Mouse (Mus musculus): ENCODE measurements around the gene Snapc4. TPM values are rescaled to one million over a fixed set of nuclear protein-coding genes. Genes with fewer than 3 reads are reported as not detected.
"Not testable (repeated sequence)": the region's sequence is repeated elsewhere in the genome, so short reads cannot be mapped to it uniquely, and the experiment has no call there.

The Snapc4 gene
- polyA plus RNA-seq, 1 experiment from 2014 or later, result 29.3 TPM

DNA sequence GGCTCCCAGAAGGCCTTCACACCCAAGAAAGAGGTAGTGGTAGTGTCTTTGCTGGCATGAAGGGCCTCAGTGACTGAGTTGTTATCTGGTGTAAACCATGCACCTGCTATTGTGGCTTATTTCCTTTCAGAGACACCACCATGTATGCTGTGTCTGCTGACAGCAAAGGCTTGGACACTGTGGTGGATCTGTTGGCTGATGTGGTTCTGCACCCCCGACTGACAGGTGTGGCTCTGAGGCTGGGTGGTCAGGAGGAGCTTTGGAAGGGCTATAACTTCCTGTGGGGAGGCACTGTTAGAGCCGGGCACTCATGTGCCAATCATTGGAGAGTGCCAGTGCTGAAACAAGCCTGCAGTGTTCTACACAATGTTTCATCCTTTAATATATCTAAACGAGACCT lies 10.5 kb upstream of the Snapc4 start:
- H3K9ac ChIP-seq (ENCODE audit: low read depth, low read length), result no peak overlapping the region
- peaks cover 76% of the 10 kb centered on the region for H3K36me3 ChIP-seq (ENCODE audit: control insufficient read depth, insufficient read depth, low read length)
- no peak overlapping the region for H3K4me2 ChIP-seq (replicated peaks; ENCODE audit: low read depth, low read length)
- no peak for ATAC-seq (ENCODE audit: low FRiP score, low TSS enrichment)
- WGBS, result 87% methylated on average over 3 of the region's 3 CpGs
- H3K4me3 ChIP-seq (ENCODE audit: low read length), result no peak overlapping the region
- no peaks in the 10 kb centered on the region for H3K9me3 ChIP-seq (ENCODE audit: control insufficient read depth, low read length)
- H3K27me3 ChIP-seq (ENCODE audit: control insufficient read depth, insufficient read depth, low read length), result no peaks in the 10 kb centered on the region
- no peak overlapping the region for H3K27ac ChIP-seq (ENCODE audit: low read depth, low read length)
- peaks cover 12% of the 10 kb centered on the region for H3K4me1 ChIP-seq (ENCODE audit: control insufficient read depth, insufficient read depth, low read length)

DNA sequence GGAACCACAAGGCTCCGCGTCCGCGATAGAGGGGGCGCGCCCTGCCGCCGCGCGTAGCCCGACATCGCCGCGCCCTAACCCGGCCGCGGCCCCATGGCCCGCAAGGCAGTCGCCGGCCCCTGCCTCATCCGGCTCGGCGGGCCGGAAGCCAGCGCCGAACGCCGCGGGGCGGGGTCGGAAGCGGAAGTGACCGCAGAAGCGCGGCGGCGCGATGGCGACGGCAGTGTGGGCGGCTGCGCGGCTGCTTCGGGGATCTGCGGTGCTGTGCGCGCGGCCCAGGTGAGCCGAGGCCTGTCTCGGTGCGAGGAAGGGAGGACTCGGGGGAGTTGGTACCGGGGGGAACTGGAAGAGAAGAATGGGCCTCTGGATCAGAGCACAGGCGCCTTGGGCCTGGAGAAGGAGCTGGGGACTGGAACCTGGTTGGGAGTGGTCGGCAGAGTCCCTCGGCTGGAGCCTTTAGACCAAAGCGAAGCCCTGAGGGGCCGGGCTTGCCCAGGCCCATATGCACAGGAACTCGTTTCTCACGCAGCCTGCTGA lies 8.8 kb upstream of the Snapc4 start, which contains the start of the genes Entr1 and Pmpca:
Gene Entr1, minus strand, starts transcription at position 163 of the 537 bp plus-strand sequence.
Gene Pmpca, plus strand, starts transcription at position 186 of the 537 bp plus-strand sequence.
- Histone ChIP-seq H3K9me3 (ENCODE audit: control insufficient read depth, low read length) (no peaks in the 10 kb centered on the region), H3K9ac (ENCODE audit: low read depth, low read length) (peak within 1 kb of the TSS; percentile 94), H3K36me3 (ENCODE audit: control insufficient read depth, insufficient read depth, low read length) (peaks cover 76% of the 10 kb centered on the region), H3K4me2 (replicated peaks; ENCODE audit: low read depth, low read length) (peak within 1 kb of the TSS; percentile 96), H3K27me3 (ENCODE audit: control insufficient read depth, insufficient read depth, low read length) (no peaks in the 10 kb centered on the region), H3K27ac (ENCODE audit: low read depth, low read length) (peak within 1 kb of the TSS; percentile 56; the same call in 1 of the 2 replicates), H3K4me3 (ENCODE audit: low read length) (peak within 1 kb of the TSS; percentile 98), H3K4me1 (ENCODE audit: control insufficient read depth, insufficient read depth, low read length) (peaks cover 12% of the 10 kb centered on the region)
- WGBS, result under 1% methylated on average over 55 of the region's 60 CpGs
- ATAC-seq (ENCODE audit: low FRiP score, low TSS enrichment), result peak; percentile 91

DNA sequence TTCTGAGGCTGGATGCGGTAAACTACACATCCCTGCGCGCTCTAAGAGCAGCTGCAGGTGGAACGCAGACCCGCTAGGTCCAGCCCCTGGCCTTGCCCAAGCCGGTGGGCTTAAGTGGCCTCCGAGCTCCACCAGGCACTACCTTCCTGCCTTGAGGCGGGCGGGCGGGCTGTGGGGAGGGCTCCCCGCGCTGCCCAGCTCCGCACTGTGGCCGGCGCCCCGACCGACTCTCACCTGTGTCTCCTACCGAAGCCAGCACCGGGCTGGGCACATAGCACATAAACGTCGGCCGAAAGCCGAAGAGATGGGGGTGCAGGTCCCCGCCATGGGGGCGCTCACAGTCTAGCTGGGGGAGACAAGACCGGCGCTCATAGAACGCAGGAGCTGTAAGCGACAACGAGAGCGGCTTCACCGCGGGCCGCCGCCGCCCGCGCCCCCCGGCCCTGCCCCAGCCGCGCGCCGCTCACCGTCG lies 8.3 kb upstream of the Snapc4 start:
- H3K4me3 ChIP-seq (ENCODE audit: low read length), result peak overlapping the region; percentile 98
- no peaks in the 10 kb centered on the region for H3K9me3 ChIP-seq (ENCODE audit: control insufficient read depth, low read length)
- ATAC-seq (ENCODE audit: low FRiP score, low TSS enrichment), result no peak; the same call in none of the 2 replicates
- under 1% methylated on average over 42 of the region's 45 CpGs for WGBS
- peaks cover 12% of the 10 kb centered on the region for H3K4me1 ChIP-seq (ENCODE audit: control insufficient read depth, insufficient read depth, low read length)
- H3K4me2 ChIP-seq (replicated peaks; ENCODE audit: low read depth, low read length), result peak overlapping the region; percentile 96
- H3K27ac ChIP-seq (ENCODE audit: low read depth, low read length), result no peak overlapping the region
- H3K9ac ChIP-seq (ENCODE audit: low read depth, low read length), result peak overlapping the region; percentile 94
- peaks cover 76% of the 10 kb centered on the region for H3K36me3 ChIP-seq (ENCODE audit: control insufficient read depth, insufficient read depth, low read length)
- no peaks in the 10 kb centered on the region for H3K27me3 ChIP-seq (ENCODE audit: control insufficient read depth, insufficient read depth, low read length)

DNA sequence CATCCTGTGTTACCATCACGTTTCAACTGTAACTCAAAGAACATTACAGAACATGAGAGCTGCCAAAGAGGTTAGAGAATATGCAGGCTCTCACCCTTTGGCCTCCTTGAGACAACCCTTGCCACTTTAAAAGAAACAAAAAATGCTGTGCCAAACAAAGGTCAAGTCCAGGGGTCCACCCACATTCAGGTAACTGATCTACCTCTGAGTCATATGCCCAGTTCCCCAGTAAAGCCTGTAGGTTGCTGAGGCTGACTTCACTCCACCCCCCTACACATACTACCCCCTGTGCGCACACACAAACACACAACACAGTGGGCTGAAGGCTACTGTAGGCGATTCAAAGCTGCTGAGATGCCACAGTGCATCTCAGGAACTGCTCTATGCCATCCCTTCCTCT lies 7.3 kb upstream of the Snapc4 start:
- Histone ChIP-seq H3K4me3 (ENCODE audit: low read length) (no peak overlapping the region; the same call in 1 of the 2 replicates), H3K4me2 (replicated peaks; ENCODE audit: low read depth, low read length) (peak overlapping the region; percentile 96), H3K27me3 (ENCODE audit: control insufficient read depth, insufficient read depth, low read length) (no peaks in the 10 kb centered on the region), H3K9me3 (ENCODE audit: control insufficient read depth, low read length) (no peaks in the 10 kb centered on the region), H3K4me1 (ENCODE audit: control insufficient read depth, insufficient read depth, low read length) (peaks cover 12% of the 10 kb centered on the region), H3K27ac (ENCODE audit: low read depth, low read length) (no peak overlapping the region), H3K9ac (ENCODE audit: low read depth, low read length) (no peak overlapping the region; the same call in 1 of the 2 replicates), H3K36me3 (ENCODE audit: control insufficient read depth, insufficient read depth, low read length) (peaks cover 76% of the 10 kb centered on the region)
- 91% methylated on average over 3 of the region's 3 CpGs for WGBS
- no peak for ATAC-seq (ENCODE audit: low FRiP score, low TSS enrichment)

DNA sequence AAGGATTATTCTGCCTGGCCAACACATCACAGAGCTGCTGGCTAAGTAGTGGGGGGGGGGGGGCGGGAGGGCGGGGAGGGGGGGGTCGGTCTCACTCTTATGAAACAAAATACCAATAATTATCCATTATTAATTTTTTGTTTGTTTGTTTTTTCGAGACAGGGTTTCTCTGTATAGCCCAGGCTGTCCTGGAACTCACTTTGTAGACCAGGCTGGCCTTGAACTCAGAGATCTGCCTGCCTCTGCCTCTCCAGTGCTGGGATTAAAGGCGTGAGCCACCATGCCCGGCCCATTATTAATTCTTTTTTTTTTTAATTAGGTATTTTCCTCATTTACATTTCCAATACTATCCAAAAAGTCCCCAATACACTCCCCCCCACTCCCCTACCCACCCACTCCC lies 418 bp upstream of the Snapc4 start:
- peak overlapping the region; percentile 84 for H3K4me3 ChIP-seq (ENCODE audit: low read length)
- H3K4me1 ChIP-seq (ENCODE audit: control insufficient read depth, insufficient read depth, low read length); H3K27ac ChIP-seq (ENCODE audit: low read depth, low read length); H3K27me3 ChIP-seq (ENCODE audit: control insufficient read depth, insufficient read depth, low read length); ATAC-seq (ENCODE audit: low FRiP score, low TSS enrichment); H3K9me3 ChIP-seq (ENCODE audit: control insufficient read depth, low read length): not testable (repeated sequence)
- H3K36me3 ChIP-seq (ENCODE audit: control insufficient read depth, insufficient read depth, low read length), result peaks cover 64% of the 10 kb centered on the region
- H3K4me2 ChIP-seq (replicated peaks; ENCODE audit: low read depth, low read length), result peak overlapping the region; percentile 78
- H3K9ac ChIP-seq (ENCODE audit: low read depth, low read length), result peak overlapping the region; percentile 82
- whole genome bisulfite sequencing, result 38% methylated on average over 6 of the region's 6 CpGs

DNA sequence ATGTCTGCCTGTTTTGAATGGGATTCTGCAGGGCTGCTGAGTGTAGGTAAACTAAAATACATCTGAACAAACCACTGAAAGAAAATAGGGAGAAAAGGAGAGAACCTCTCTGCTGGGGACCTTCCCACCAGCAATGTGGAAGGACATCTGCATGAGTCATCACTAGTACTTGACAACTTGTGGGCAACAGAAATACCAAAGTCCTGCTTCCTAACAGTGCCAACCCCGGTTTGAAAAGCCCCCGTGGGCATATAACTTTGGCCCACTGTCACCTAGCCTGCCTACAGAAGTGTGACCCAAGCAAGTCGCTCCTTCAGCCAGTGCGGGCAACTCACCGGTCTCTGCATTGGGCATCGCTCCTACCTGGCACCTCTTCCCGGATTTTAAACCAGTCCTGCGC lies 8.1 kb downstream of the Snapc4 start:
- ATAC-seq (ENCODE audit: low FRiP score, low TSS enrichment), result no peak
- H3K27ac ChIP-seq (ENCODE audit: low read depth, low read length), result no peak overlapping the region
- no peaks in the 10 kb centered on the region for H3K27me3 ChIP-seq (ENCODE audit: control insufficient read depth, insufficient read depth, low read length)
- H3K4me2 ChIP-seq (replicated peaks; ENCODE audit: low read depth, low read length), result no peak overlapping the region
- H3K4me1 ChIP-seq (ENCODE audit: control insufficient read depth, insufficient read depth, low read length), result no peaks in the 10 kb centered on the region
- 97% methylated on average over 8 of the region's 8 CpGs for WGBS
- peaks cover 95% of the 10 kb centered on the region for H3K36me3 ChIP-seq (ENCODE audit: control insufficient read depth, insufficient read depth, low read length)
- H3K4me3 ChIP-seq (ENCODE audit: low read length), result no peak overlapping the region
- no peaks in the 10 kb centered on the region for H3K9me3 ChIP-seq (ENCODE audit: control insufficient read depth, low read length)
- H3K9ac ChIP-seq (ENCODE audit: low read depth, low read length), result no peak overlapping the region

DNA sequence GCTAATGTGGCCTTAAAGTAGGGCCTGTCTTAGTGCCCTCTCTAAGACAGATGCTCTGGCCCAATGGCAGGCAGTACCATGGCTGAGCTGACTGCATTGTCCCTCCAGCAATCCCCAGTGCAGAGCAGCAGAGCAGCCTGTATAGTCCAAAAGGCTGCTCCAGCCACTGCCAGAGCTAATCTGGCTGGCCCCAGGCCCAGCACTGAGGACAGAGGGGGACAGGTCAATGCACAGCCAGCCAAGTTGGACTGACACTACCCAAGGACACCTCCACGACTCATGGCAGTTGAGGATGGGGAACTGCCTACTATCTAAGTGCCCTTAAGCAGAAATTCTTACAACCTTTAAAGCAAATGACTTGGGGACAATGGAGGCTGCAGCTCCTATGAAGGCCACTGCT lies 11.9 kb downstream of the Snapc4 start:
- Histone ChIP-seq H3K9ac (ENCODE audit: low read depth, low read length) (no peak overlapping the region), H3K4me2 (replicated peaks; ENCODE audit: low read depth, low read length) (no peak overlapping the region), H3K27me3 (ENCODE audit: control insufficient read depth, insufficient read depth, low read length) (no peaks in the 10 kb centered on the region), H3K4me3 (ENCODE audit: low read length) (no peak overlapping the region), H3K4me1 (ENCODE audit: control insufficient read depth, insufficient read depth, low read length) (no peaks in the 10 kb centered on the region), H3K27ac (ENCODE audit: low read depth, low read length) (no peak overlapping the region), H3K9me3 (ENCODE audit: control insufficient read depth, low read length) (no peaks in the 10 kb centered on the region), H3K36me3 (ENCODE audit: control insufficient read depth, insufficient read depth, low read length) (peaks cover 94% of the 10 kb centered on the region)
- no peak for ATAC-seq (ENCODE audit: low FRiP score, low TSS enrichment)
- WGBS, result 80% methylated on average over 1 of the region's 1 CpGs

DNA sequence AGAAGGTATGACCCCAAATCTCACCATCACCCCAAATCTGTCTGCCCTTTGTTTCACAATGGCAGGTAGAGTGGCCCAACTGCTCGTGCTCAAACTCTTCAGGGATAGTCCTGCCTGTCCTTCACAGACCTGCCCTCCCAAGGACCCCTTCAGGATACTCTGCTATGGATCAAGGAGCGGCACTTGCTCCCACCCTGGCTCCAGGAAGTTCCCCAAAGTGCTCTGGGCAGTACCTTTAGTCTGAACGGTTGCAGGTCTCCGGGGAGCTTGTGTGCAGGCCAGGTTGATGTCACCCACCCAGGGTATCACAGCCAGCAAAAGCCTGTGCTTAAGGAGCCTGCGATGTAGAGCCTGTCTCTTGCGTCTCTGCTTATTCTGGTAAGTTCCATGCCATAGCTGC lies 12.5 kb downstream of the Snapc4 start:
- ATAC-seq (ENCODE audit: low FRiP score, low TSS enrichment), result no peak
- H3K36me3 ChIP-seq (ENCODE audit: control insufficient read depth, insufficient read depth, low read length), result peaks cover 92% of the 10 kb centered on the region

DNA sequence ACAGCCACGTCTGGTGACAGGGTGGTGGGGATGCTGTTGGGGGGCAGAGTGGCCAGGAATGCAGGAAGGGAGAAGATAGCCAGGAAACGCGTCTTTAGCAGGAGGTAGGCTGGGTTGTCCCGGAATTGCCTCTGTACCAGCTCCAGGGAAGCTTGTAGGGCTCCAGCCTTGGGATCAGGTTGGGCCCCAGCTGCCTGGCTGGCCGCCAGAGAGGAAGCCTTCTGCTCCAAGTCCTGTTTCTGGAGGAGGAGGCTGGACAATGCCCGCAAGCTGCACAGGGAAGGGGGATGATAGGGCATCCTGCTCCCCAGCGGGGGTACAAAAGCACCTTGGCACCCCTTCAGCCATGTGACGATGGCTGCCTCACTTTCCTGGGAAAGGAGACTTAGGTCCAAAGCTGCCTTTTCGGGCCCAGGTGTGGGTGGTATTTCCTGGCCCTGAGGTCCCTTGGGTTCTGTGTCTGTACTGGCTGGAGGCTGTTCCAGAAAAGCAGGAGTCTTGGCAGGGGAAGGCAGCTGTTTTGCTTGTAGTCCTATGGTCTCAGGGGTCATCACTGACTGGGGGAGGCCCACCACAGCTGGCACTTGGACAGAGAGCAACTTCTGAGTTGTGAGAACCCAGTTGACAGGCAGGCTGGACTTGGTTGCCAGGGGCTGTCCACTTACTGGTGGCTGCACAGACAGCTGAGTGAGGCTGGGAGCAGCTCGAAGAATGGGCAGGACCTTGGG lies 15.6 kb downstream of the Snapc4 start:
- Histone ChIP-seq H3K4me1 (ENCODE audit: control insufficient read depth, insufficient read depth, low read length) (no peaks in the 10 kb centered on the region), H3K9ac (ENCODE audit: low read depth, low read length) (no peak overlapping the region), H3K27ac (ENCODE audit: low read depth, low read length) (no peak overlapping the region), H3K4me2 (replicated peaks; ENCODE audit: low read depth, low read length) (no peak overlapping the region), H3K9me3 (ENCODE audit: control insufficient read depth, low read length) (no peaks in the 10 kb centered on the region), H3K27me3 (ENCODE audit: control insufficient read depth, insufficient read depth, low read length) (no peaks in the 10 kb centered on the region), H3K4me3 (ENCODE audit: low read length) (no peak overlapping the region), H3K36me3 (ENCODE audit: control insufficient read depth, insufficient read depth, low read length) (peaks cover 65% of the 10 kb centered on the region)
- ATAC-seq (ENCODE audit: low FRiP score, low TSS enrichment), result no peak
- 85% methylated on average over 10 of the region's 10 CpGs for WGBS

More for the DNA sequence above, 12.5 kb downstream of the Snapc4 start:
- 95% methylated on average over 6 of the region's 6 CpGs for WGBS
- no peak overlapping the region for H3K4me3 ChIP-seq (ENCODE audit: low read length)
- no peaks in the 10 kb centered on the region for H3K27me3 ChIP-seq (ENCODE audit: control insufficient read depth, insufficient read depth, low read length)
- no peaks in the 10 kb centered on the region for H3K9me3 ChIP-seq (ENCODE audit: control insufficient read depth, low read length)
- H3K9ac ChIP-seq (ENCODE audit: low read depth, low read length), result no peak overlapping the region
- no peak overlapping the region for H3K4me2 ChIP-seq (replicated peaks; ENCODE audit: low read depth, low read length)
- H3K4me1 ChIP-seq (ENCODE audit: control insufficient read depth, insufficient read depth, low read length), result no peaks in the 10 kb centered on the region
- no peak overlapping the region for H3K27ac ChIP-seq (ENCODE audit: low read depth, low read length)

Measured in kidney, embryonic 14.5 days (tissue).